Mouse (Mus musculus) spleen, postnatal 4 days (tissue): ENCODE measurements at regions not wholly inside any gene's neighbourhood (a gene's known extent, or its start where the extent isn't known, plus 50 kb on each side); places are given as distances from the start of the nearest gene placed in this dataset.

Source experiments
- DNase-seq, 2 experiments: peaks; one replicate each; pipeline ENCODE4 v3.0.0; 2022; ENCODE audit warnings: low spot score in 2 of 2

DNA sequence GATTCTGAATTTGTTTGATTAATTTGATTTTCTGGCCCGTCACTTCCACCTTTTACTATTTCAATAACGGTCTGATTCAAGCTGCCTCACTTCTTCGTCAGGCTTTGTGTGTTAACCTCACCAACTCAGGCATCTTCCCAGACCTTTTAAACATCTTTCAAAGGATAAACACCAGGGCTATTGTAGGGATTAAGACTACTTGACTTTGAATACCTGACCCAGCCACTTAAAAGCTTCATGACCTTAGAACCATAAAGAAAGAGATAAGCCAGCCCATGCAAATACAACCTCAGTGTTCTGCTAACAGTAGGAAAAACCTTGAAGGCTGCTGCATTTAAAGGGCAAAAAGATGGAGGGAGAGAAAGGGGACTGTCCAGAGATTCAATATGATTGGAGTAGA, 386.9 kb upstream of the Castor2 start:
- DNase-seq: no peak

DNA sequence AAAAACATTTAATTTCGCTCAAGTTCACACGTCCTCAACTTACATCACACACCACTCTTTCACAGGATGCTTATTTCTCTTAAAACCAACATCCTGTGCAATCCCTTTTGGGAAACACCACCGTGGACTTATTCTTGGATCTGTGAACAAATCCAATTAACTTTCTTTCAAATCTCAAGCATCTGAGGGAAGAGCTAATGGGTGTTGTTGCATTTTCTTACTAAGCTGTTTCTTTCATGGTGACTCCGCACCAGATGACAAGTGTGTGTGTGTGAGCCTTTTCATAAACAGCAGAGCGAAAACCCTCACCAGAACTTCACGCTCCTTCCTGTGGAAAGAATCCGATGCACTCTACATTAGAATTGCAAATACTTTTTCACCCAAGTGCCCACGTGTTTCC, 390.6 kb upstream of the Castor2 start:
- DNase-seq: no peak

DNA sequence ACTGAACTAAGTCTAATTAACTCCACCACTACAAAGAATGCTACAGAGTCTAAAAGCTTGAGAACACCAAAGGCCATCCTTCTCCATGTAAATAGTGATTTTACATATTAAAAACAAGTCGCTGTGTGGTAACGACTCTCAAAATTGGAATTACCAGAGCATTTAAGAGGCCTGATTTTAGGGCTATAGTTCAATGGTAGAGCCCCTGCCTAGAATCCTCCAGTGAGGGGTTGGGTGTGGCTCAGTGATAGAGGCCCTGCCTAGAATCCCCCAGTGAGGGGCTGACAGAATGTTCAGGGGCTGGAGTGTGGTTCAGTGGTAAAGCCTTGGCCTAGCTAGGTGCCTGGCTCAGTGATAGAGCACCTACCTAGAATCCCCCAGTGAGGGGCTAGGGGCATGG, 413.3 kb upstream of the Castor2 start:
- DNase-seq: peak in 1 of 2 experiments; percentile 38

DNA sequence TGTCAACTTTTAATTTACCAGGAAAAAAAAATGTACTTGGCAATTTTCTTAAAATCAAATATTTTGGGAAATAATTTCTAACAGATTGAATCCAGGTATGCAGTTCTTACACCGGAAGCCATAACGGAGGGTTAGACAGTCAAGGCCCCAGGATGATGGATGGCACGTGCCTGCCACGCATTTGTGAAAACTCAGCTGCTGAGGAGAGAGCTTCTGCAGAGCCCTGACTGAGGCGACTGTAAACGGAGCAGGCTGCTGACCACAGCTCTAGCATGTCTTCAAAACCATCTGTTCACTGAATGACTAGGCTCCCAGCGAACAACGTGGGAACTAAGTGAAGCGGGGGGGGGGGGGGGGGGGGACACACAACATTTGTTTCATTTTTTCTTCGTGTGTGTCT, 416.5 kb upstream of the Castor2 start:
- DNase-seq: no peak

DNA sequence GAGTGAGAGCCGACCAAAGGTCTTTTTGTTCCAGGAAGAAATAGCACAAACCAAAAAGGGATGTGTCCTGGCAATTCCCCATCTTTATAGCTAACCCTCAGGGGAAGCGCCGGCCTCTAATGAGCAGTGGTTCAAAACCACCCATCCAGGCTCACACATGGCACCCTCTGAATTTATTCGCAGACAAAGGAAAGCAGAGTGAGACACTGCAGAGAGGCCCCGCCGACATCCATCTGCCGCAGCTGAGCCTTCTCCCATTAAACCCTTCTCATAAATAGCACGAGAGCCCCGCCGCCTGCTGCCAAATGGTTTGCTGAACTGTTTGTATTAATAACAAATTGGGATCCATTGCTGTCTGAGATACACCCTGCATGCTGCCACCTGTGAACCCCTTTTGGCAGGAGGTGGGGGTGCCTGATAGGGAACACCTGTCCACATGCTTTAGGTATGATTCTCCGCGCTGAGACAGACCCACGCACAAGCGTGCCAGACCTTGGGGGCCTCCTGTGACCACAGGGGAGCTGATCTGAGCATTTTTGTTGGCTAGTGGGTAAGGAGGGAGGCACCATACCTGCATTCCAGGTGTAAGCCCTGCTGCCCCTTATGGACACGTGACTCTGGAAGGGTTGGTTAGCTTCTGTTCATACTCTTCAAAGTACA, 422.6 kb upstream of the Castor2 start:
- DNase-seq: no peak

DNA sequence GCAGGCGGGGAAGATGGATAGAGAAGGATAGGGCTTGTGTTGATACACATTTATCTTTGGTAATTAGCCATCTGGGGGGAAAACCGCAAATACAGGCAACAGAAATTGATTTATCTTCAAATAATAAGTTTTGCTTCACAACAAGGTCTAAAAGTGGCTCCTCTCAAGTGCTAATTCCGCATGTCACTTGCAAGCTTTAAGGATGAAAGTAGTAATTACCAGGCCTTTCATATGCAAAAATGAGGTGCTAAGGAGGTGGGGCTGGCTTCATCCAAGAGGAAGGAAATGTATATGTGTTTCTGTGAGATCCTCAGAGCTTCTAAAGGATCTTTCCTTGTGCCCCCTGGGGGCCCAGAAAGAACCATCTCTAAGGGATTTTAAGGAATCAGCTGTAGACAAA, 423.9 kb upstream of the Castor2 start:
- no peak for DNase-seq

DNA sequence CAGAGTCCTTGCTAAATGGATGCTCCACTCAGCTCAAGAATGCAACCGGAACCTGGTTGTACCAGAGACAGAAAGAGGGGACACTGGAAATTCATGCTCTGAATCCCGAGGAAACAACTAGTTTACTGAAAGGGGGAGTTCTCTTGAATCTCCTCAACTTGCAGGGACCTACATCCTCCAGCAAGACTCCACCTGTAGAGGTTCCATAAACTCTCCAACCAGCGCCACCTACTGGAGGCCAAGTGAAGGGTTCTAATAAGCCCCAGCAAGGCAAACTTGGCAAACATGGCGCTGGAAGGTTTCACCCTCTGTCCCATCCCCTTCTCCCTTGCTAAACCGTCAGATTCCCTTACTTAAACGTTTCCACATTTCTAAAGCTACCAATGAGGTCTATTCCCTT, 433.0 kb upstream of the Castor2 start:
- DNase-seq: no peak

DNA sequence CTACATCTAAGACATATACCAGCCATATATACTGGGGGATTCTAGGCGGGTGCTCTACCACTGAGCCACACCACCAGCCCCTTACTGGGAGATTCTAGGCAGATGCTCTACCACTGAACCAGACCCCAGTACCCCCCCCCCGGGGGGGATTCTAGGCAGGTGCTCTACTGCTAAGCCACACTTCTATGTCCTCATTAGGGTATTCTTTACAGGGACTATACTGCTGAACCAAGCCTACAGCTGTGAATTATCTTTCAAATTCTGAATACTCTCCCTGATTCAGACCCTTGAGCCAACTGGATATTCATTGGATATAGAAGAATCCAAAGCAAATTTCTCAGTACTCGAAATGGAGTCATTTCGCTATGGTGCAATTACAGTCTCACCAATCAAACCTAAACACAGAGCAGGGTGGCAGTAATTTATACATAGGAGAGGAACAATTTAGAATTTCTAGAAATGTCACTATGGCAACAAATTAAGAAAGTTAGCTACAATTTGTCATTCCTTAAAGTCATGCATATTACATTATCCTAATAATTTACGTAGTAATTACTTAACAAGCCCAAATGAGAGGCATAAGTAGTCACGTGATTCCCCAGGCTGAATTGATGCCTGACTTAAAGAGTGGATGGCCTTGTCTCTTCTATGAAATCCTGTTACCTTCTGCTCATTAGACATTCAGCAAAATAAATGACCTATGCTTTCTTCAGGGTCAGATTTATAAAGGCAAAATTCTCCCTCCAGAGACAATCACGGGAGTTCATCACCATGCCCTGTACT, 436.8 kb upstream of the Castor2 start:
- DNase-seq: no peak

DNA sequence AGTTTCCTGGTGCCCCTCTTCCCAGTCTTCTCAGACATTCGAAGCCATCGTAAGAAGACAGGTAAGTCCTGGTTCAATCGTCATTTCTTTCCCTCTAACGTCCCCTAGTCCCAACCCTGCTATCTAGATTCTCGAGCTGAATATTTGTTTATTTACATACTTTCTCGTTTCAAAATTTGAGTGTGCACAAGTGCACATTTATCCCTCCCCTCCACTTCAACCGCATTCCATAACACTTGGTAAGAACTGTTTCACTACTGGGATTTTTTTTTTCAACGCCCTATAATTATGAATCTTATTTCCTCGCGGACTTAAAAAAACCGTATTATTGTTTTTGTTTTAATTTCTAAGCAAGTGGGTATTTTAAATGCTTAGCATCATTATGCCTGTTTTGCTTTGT, 439.2 kb upstream of the Castor2 start:
- no peak for DNase-seq

DNA sequence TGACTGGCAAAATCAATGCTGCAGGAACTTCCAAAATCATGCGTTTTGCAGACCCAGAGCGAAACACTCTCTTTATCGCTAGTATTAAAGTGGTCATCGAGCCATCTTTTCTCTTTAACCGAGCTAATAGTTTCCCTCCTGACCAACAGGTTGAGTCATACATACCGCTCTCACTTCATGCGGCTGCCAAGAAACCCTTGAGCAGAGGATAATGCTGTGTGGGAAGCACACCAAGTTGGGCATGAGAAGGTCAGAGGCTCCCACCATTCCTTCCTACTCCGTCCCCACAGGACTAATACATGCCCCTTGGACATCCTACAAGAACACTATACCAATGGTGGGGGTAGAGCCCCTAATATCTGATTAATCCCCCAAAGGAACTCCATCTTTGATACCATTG, 442.7 kb upstream of the Castor2 start:
- no peak for DNase-seq

DNA sequence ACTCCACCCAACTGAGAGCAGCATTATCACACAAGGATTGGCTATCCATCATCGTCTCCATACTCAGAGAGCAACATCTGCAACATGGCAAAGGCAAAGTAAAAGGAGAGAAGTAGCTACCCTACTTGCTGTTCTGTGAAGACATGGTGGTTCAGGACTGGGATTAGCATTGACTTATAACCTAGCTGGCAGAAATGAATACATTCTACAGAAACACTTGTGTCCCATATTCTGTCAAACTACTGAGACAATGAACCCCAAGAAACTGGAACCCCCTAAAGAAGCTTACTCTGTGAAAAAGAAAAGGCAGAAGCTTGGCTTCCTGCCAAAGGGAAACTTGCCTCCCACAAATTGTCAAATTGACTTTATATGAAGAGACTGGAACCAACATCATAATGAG, 446.1 kb upstream of the Castor2 start:
- DNase-seq: no peak

DNA sequence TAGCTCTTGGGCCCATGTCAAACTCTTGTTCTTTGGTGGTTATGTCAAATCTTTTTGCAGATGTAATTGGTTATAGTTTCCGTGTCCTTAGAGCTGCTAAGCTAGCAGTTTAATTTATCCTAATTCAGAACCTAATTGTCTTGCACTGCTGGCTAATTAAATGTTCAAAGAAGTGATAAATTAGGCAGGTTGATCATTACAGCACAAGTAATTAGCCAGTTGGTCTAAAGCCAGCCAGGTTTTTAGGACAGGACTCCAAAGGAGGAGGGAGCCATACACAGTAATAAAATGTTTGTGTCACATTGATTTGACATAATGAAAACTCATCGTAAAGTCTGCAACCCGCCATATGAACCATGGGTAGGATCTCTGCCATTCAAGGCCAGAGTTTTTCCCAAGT, 449.3 kb upstream of the Castor2 start:
- DNase-seq: no peak

DNA sequence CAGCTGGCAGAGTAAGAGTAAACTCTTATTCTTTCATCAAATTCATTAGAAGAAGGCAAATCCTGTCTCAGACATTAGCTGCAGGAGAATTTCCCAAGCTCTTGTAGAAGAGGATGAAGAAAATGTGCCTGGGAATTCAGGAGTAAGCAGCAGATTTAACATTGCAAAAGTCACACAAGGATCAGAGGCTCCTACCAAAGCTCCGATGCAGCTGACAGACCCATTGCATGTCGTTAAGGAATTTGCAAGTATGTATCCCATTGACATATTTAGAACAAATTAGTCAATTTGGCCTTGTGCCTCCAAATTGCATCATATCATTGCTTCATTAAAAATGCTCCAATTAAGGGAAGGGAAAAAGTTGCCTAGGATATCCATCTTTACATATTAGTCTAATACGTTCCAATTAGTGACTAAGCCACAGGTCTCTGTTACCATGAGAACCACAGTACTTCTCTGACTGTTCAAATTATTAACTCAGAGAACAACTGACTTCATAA, 453.8 kb upstream of the Castor2 start:
- DNase-seq: no peak

DNA sequence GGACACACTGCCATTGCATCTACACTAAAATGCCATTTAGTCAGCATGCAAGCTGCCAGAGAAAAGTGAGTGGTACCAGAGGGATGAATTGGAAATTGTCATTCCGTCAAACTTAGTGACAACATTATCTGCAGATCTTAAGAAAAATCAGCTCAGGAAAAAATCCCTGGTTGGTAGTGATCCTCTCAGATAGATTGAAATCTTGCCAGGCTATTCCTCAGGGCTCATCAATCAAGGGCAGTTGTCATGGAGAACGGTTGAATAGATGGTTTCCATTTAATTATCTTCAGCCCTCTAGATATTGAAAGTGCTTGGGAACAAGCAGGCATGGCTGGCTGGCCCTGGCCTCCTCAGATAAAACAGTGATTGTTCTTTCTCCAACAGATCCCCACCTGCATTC, 456.2 kb upstream of the Castor2 start:
- no peak for DNase-seq

DNA sequence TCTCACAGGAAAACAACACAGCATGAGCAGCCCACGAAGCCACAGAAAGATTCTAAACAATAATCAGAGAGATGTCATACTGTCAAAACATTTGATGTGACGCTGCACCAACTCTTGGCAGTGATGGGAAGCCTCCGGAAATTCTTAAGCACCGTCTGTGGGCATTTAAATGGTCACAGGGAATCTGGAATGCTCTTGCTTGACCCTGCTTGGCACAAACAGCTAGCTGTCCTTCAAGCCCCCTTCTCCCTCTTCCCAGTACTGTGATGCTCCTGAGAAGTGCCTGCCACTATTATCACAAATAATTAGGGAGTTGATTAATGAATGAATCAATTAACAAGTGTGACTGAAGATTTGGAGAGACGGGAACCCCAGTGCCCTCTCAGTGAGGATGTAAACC, 465.0 kb upstream of the Castor2 start:
- DNase-seq: no peak

DNA sequence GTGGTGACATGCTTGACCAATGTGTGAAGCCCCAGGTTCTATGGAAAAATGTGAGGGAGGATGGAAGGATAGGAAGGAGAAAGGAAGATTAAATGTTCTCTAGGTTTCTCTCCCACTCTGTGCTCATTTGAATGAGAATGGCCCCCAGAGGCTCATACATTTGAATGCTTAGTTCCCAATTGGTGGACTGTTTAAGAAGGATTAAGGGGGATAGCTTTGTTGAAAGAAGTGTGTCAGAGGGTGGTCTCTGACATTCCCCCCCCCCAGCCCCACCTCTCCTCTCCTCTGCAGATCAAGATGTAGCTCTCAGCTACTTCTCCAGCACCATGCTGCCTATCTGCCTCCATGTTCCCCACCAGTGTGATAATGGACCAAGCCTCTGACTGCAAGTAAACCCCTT, 467.7 kb upstream of the Castor2 start:
- DNase-seq: no peak

DNA sequence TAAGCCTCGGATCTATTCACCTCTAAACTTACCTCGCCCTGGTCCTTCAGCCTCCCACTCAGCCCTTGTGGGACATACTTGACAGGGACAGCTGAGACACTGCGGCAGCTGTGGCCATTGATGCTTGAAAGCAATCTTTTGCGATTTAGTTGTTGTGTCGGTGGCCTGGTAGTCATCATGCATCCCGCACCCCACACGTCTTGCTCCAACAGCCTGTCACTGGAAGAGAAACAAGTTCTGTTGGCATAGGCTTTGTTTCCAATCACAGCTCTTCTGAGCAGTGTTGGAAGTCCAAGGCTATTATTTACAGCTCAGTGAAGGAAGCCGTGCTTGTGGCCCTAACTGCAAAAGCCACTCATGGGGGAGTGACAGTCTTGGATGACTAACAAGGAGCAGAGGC, 480.2 kb upstream of the Castor2 start:
- DNase-seq: no peak

DNA sequence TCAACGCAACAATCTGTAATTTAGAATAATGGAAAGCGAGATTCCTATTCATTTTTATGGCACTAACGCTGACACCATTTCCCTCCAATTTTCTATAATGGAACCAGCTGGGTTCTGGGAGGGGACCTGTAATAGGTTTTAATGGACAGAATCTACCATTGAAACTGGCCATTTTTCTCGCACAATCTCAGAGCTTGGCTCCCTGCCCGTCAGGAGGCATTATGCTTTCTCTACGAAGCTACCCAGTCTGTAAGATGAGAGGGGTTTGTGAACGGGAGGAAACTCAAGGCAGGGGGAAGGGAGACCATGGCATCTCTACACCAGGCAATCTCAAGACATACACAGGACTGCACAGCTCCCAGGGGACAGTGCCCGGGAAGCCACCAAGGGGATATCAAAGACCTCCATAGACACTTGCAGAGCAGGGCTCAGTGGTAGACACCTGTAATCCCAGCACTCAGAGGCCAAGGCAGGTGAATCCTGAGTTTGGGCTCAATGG, 498.2 kb upstream of the Castor2 start:
- no peak for DNase-seq

DNA sequence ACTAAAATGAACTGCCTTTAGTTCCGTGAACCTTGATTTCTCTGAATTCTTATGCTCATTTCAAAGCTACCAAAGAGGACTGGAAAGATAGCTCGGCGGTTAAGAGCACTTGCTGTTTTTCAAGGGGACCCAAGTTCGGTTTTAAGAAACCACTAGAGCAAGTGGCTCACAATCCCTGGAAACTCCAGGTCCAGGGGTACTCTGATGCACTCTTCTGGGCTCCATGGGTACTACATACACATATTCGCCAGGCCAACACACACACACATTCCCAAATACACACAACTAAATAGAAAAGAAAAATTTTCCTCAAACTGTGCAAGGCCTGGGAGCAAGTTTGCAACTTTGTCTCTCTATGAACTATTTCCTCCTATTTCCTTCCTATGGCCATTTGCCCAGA, 498.9 kb upstream of the Castor2 start:
- DNase-seq: no peak

DNA sequence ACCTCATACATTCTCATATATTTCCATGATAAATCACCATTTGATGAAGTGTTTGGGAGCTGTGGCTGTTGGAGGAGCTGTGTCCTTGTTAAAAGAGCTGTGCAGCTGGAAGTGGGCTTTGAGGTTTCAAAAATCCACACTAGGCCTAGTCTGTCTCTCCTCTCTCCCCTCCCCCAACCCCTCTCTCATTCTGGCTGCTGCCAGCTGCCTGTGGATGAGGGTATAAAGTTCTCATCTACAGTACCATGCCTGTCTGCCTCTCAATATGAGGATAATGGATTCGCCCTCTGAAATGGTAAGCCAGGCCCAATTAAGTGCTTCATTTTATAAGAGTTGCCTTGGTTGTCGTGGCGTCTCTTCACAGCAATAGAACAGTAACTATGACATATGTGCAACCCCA, 501.4 kb upstream of the Castor2 start:
- no peak for DNase-seq

DNA sequence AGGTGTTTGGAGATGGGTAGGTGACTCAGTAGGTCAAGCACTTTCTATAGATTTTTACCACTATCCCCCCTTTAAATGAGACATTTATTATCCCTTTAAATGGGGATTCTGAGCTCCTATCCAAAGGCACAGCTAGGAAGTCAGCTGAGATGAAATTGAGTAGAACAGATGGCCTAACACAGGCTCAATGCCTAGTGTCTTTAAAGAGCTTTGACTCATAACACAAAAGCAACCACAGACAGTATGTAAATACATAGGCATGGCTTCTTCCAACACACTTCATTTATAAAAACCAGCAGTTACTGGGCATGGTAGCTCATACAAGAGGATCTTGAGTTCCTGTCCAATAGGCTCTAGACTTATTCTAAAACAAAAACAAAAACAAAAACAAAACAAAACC, 513.0 kb upstream of the Castor2 start:
- no peak for DNase-seq

DNA sequence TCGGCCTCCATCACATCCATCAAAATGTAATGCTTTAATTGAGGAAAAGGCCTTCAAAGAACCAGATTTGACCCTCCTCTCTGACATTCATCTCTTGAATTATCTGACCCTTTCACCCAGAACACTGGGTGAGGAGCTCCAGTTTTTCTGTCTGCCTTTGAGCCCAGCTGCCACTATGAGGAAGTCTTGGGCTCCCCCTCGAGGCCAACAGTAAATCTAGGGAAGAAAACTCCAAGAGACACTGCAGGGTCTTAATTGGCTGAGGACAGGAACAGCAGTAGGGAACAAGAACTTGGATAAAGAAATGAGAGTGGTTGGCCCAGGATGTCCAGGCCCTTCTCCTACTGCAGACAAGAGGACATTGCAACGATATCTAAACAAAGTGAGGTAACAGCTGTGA, 514.3 kb upstream of the Castor2 start:
- no peak for DNase-seq

DNA sequence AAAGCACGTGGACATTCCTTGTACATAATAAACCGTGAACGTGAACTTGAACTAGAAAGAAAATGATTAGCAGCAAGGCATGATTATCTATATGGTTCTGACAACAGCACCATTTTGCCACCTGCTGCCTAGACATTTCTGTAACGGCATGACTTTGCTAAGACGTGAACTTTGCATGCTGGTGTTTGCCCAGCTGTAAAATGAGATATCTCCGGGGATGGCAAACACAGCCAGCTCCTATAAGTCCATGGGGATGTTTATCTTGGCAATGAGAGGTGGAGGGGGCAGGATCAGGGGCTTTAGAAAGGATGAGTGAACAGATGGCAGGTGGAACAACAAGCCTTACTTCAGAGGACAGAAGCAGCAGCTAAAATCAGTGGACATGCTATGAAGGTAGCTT, 522.9 kb upstream of the Castor2 start:
- no peak for DNase-seq
